11 mouse cellular contexts compared by ENCODE assay signal in genomic region chr1:138500155-138500554, GRCm38 (mm10).
DNase-seq lines count a peak whose midpoint lies in the region; ATAC-seq and TF ChIP-seq lines count a peak whose summit lies in the region.
"Had no signal": no experiment of that assay in that cellular context is flagged by ENCODE, and none has a peak within 500 bp of the region (broad histone marks: within the 10 kb centered on the region; RNA-seq: fewer than 3 reads in every experiment).

No protein-coding gene starts in this region.

- H3K4me1 ChIP-seq in embryonic facial prominence, embryonic 11.5 days (ENCODE audit: control insufficient read depth, insufficient read depth, low read length), result no peaks in the 10 kb centered on the region
- H3K4me1 ChIP-seq in hindbrain, embryonic 12.5 days, result peaks cover 31% of the 10 kb centered on the region
- peaks cover 8% of the 10 kb centered on the region; the same call in 1 of the 2 replicates for H3K4me1 ChIP-seq in midbrain, postnatal 0 days (ENCODE audit: insufficient read depth, low read length)
- no peaks in the 10 kb centered on the region for H3K4me1 ChIP-seq in intestine, postnatal 0 days (replicated peaks; ENCODE audit: control insufficient read depth, insufficient read depth, low read length)
- no peaks in the 10 kb centered on the region for H3K4me1 ChIP-seq in liver, embryonic 11.5 days (replicated peaks; ENCODE audit: control insufficient read depth, insufficient read depth, low read length)

- no peaks in the 10 kb centered on the region for H3K36me3 ChIP-seq in embryonic facial prominence, embryonic 11.5 days (replicated peaks; ENCODE audit: control insufficient read depth, insufficient read depth, low read depth, low read length)
- H3K36me3 ChIP-seq in hindbrain, embryonic 12.5 days, result no peaks in the 10 kb centered on the region
- H3K36me3 ChIP-seq in midbrain, postnatal 0 days (ENCODE audit: insufficient read depth, low read length), result no peaks in the 10 kb centered on the region
- H3K36me3 ChIP-seq in intestine, postnatal 0 days (ENCODE audit: control insufficient read depth, insufficient read depth), result no peaks in the 10 kb centered on the region
- no peaks in the 10 kb centered on the region for H3K36me3 ChIP-seq in liver, embryonic 11.5 days (ENCODE audit: control insufficient read depth, insufficient read depth, low read length)

- no peak for TF ChIP-seq CTCF in brain, embryonic 14.5 days (IDR thresholded peaks at IDR 0.05; ENCODE audit: borderline replicate concordance, extremely low read depth, insufficient read depth, insufficient read length)
- TF ChIP-seq CTCF in midbrain, postnatal 0 days (IDR thresholded peaks at IDR 0.05), result no peak
- no peak for TF ChIP-seq CTCF in intestine, postnatal 0 days (IDR thresholded peaks at IDR 0.05; ENCODE audit: low read depth)

- H3K9ac ChIP-seq in embryonic facial prominence, embryonic 11.5 days (replicated peaks; ENCODE audit: low read length), result no peak overlapping the region
- H3K9ac ChIP-seq in hindbrain, embryonic 12.5 days, result no peak overlapping the region
- H3K9ac ChIP-seq in midbrain, postnatal 0 days (replicated peaks; ENCODE audit: low read length, poor library complexity, severe bottlenecking), result peak overlapping the region; percentile 40
- no peak overlapping the region for H3K9ac ChIP-seq in intestine, postnatal 0 days (ENCODE audit: low read depth, low read length)
- H3K9ac ChIP-seq in liver, embryonic 11.5 days (ENCODE audit: low read depth, low read length), result no peak overlapping the region
- H3K9ac ChIP-seq: heart, embryonic 12.5 days had no signal

- no peak overlapping the region for H3K4me3 ChIP-seq in embryonic facial prominence, embryonic 11.5 days (ENCODE audit: low read depth, low read length)
- no peak overlapping the region for H3K4me3 ChIP-seq in hindbrain, embryonic 12.5 days
- H3K4me3 ChIP-seq in midbrain, postnatal 0 days (ENCODE audit: low read depth, low read length), result peak overlapping the region; percentile 17; the same call in 1 of the 2 replicates
- H3K4me3 ChIP-seq in intestine, postnatal 0 days (ENCODE audit: low read depth, low read length), result no peak overlapping the region
- no peak overlapping the region for H3K4me3 ChIP-seq in liver, embryonic 11.5 days (ENCODE audit: low read depth, low read length)
- H3K4me3 ChIP-seq: heart, embryonic 12.5 days had no signal

- 9% methylated on average over 10 of the region's 10 CpGs for WGBS in embryonic facial prominence, embryonic 11.5 days
- WGBS in hindbrain, embryonic 12.5 days, result 7% methylated on average over 10 of the region's 10 CpGs
- WGBS in midbrain, postnatal 0 days, result 9% methylated on average over 10 of the region's 10 CpGs
- WGBS in intestine, postnatal 0 days, result 70% methylated on average over 10 of the region's 10 CpGs
- WGBS in liver, embryonic 11.5 days, result 67% methylated on average over 10 of the region's 10 CpGs

- peak; percentile 96 for DNase-seq in brain, embryonic 14.5 days (ENCODE audit: low read depth)
- peak; percentile 60 for DNase-seq in embryonic facial prominence, embryonic 11.5 days (ENCODE audit: low spot score)
- DNase-seq in midbrain, postnatal 0 days (ENCODE audit: low spot score), result peak; percentile 70
- no peak for DNase-seq in liver, embryonic 11.5 days (ENCODE audit: low spot score)
- no peak for DNase-seq in heart, adult 8-10 months (ENCODE audit: low spot score)
- DNase-seq: cerebellum, postnatal 25 days had no signal

- TF ChIP-seq POLR2A in brain, embryonic 14.5 days (IDR thresholded peaks at IDR 0.05; ENCODE audit: borderline replicate concordance, extremely low read depth, insufficient read depth, insufficient read length, poor library complexity, severe bottlenecking), result no peak

- no peaks in the 10 kb centered on the region for H3K27me3 ChIP-seq in embryonic facial prominence, embryonic 11.5 days (ENCODE audit: control insufficient read depth, insufficient read depth, low read length)
- 0 out of 2 replicates have a peak, but pooled peaks cover 5% of the 10 kb centered on the region for H3K27me3 ChIP-seq in hindbrain, embryonic 12.5 days
- no peaks in the 10 kb centered on the region for H3K27me3 ChIP-seq in midbrain, postnatal 0 days (ENCODE audit: insufficient read depth, low read length)
- no peaks in the 10 kb centered on the region for H3K27me3 ChIP-seq in intestine, postnatal 0 days (replicated peaks; ENCODE audit: control insufficient read depth, insufficient read depth, low read length)
- no peaks in the 10 kb centered on the region for H3K27me3 ChIP-seq in liver, embryonic 11.5 days (replicated peaks; ENCODE audit: control insufficient read depth, insufficient read depth, low read length)
- H3K27me3 ChIP-seq: CH12.LX; heart, embryonic 12.5 days had no signal

- peak; percentile 68; the same call in 1 of the 2 replicates for ATAC-seq in embryonic facial prominence, embryonic 11.5 days (replicated peaks; ENCODE audit: insufficient number of reproducible peaks, low FRiP score, low TSS enrichment, low read depth)
- ATAC-seq in hindbrain, embryonic 12.5 days (ENCODE audit: low FRiP score), result peak; percentile 84
- ATAC-seq in midbrain, postnatal 0 days (ENCODE audit: low FRiP score), result no peak
- no peak for ATAC-seq in intestine, postnatal 0 days
- no peak for ATAC-seq in liver, embryonic 11.5 days (replicated peaks; ENCODE audit: low FRiP score)
- ATAC-seq: intestine, embryonic 16.5 days had no signal

- H3K9me3 ChIP-seq in embryonic facial prominence, embryonic 11.5 days (replicated peaks; ENCODE audit: control insufficient read depth, low read length), result no peaks in the 10 kb centered on the region
- H3K9me3 ChIP-seq in hindbrain, embryonic 12.5 days (replicated peaks), result no peaks in the 10 kb centered on the region
- no peaks in the 10 kb centered on the region for H3K9me3 ChIP-seq in midbrain, postnatal 0 days (ENCODE audit: low read length)
- H3K9me3 ChIP-seq in intestine, postnatal 0 days (ENCODE audit: control insufficient read depth), result no peaks in the 10 kb centered on the region
- no peaks in the 10 kb centered on the region for H3K9me3 ChIP-seq in liver, embryonic 11.5 days (ENCODE audit: control insufficient read depth, low read length)
- H3K9me3 ChIP-seq: heart, embryonic 12.5 days had no signal

- no peak overlapping the region for H3K4me2 ChIP-seq in embryonic facial prominence, embryonic 11.5 days (ENCODE audit: low read depth, low read length)
- H3K4me2 ChIP-seq in hindbrain, embryonic 12.5 days (replicated peaks), result peak overlapping the region; percentile 41
- H3K4me2 ChIP-seq in midbrain, postnatal 0 days (ENCODE audit: low read depth, low read length, poor library complexity, severe bottlenecking), result peak overlapping the region; percentile 40
- H3K4me2 ChIP-seq in intestine, postnatal 0 days (replicated peaks; ENCODE audit: low read depth), result no peak overlapping the region
- H3K4me2 ChIP-seq in liver, embryonic 11.5 days, result no peak overlapping the region
- H3K4me2 ChIP-seq: heart, embryonic 12.5 days had no signal

- H3K27ac ChIP-seq in embryonic facial prominence, embryonic 11.5 days (replicated peaks; ENCODE audit: low read depth, low read length), result no peak overlapping the region
- H3K27ac ChIP-seq in hindbrain, embryonic 12.5 days, result peak overlapping the region; percentile 93
- peak overlapping the region; percentile 88 for H3K27ac ChIP-seq in midbrain, postnatal 0 days (ENCODE audit: low read depth, low read length)
- H3K27ac ChIP-seq in intestine, postnatal 0 days (ENCODE audit: low read depth, low read length), result no peak overlapping the region
- no peak overlapping the region for H3K27ac ChIP-seq in liver, embryonic 11.5 days (ENCODE audit: low read depth, low read length)

Comparison
In these comparisons a context has a peak if more than half of its experiments do, and no peak if none do; other contexts are left out.
1. DNase-seq: peak in brain, embryonic 14.5 days (single experiment), embryonic facial prominence, embryonic 11.5 days (single experiment) and midbrain, postnatal 0 days (single experiment); none in liver, embryonic 11.5 days (single experiment) and heart, adult 8-10 months (single experiment).
2. ATAC-seq: peak in embryonic facial prominence, embryonic 11.5 days (single experiment) and hindbrain, embryonic 12.5 days (single experiment); none in midbrain, postnatal 0 days (single experiment), intestine, postnatal 0 days (single experiment) and liver, embryonic 11.5 days (single experiment).
3. H3K27ac ChIP-seq: peak in hindbrain, embryonic 12.5 days (single experiment) and midbrain, postnatal 0 days (single experiment); none in embryonic facial prominence, embryonic 11.5 days (single experiment), intestine, postnatal 0 days (single experiment) and liver, embryonic 11.5 days (single experiment).
4. H3K4me2 ChIP-seq: peak in hindbrain, embryonic 12.5 days (single experiment) and midbrain, postnatal 0 days (single experiment); none in embryonic facial prominence, embryonic 11.5 days (single experiment), intestine, postnatal 0 days (single experiment) and liver, embryonic 11.5 days (single experiment).